Mouse (Mus musculus) heart, embryonic 15.5 days (tissue): ENCODE data around the gene Kif5a. TPM values are rescaled to one million over a fixed set of nuclear protein-coding genes. Genes with fewer than 3 reads are reported as not detected.
"Not testable (repeated sequence)": the region's sequence is repeated elsewhere in the genome, so short reads cannot be mapped to it uniquely, and the experiment has no call there.

Experiments used
- ATAC-seq: fragments of 200-750 bp; cut with Nextera tagmentation; replicated peaks from 2 replicates; pipeline ENCODE4 v1.8.0; 2017; ENCODE audit warnings: low read depth, moderate TSS enrichment; ENCODE audit not compliant: insufficient number of reproducible peaks, insufficient read depth, low FRiP score
- H3K27ac ChIP-seq: fragments of 300-500 bp; sonication (generic); 2 replicates; pipeline ENCODE4 v1.5.1; 2015; ENCODE audit warnings: mild to moderate bottlenecking, inconsistent platforms
- H3K27me3 ChIP-seq: fragments of 300-500 bp; sonication (generic); 2 replicates; pipeline ENCODE4 v1.6.1; 2015; ENCODE audit warnings: inconsistent platforms
- H3K36me3 ChIP-seq: fragments of 300-500 bp; sonication (generic); 2 replicates; pipeline ENCODE4 v1.6.1; 2015; ENCODE audit warnings: mild to moderate bottlenecking, inconsistent platforms
- H3K4me1 ChIP-seq: fragments of 300-500 bp; sonication (generic); replicated peaks from 2 replicates; pipeline ENCODE4 v1.6.1; 2015; ENCODE audit warnings: inconsistent platforms
- H3K4me2 ChIP-seq: fragments of 300-500 bp; sonication (generic); 2 replicates; pipeline ENCODE4 v1.6.1; 2015; ENCODE audit warnings: inconsistent platforms, mild to moderate bottlenecking, moderate library complexity
- H3K4me3 ChIP-seq: fragments of 300-500 bp; sonication (generic); 2 replicates; pipeline ENCODE4 v1.5.1; 2015; ENCODE audit warnings: mild to moderate bottlenecking, inconsistent platforms
- H3K9ac ChIP-seq: fragments of 300-500 bp; sonication (generic); 2 replicates; pipeline ENCODE4 v1.6.1; 2015; ENCODE audit warnings: mild to moderate bottlenecking, inconsistent platforms
- H3K9me3 ChIP-seq: fragments of 300-500 bp; sonication (generic); replicated peaks from 2 replicates; pipeline ENCODE4 v1.6.1; 2016; ENCODE audit warnings: inconsistent platforms
- WGBS: fragments of 180-500 bp; shearing (Covaris S2); methylation state at CpG from one replicate; pipeline ENCODE4 v1.1.7; 2015; ENCODE audit warnings: mixed read lengths; 5-methylcytosine and 5-hydroxymethylcytosine counted together
- polyA plus RNA-seq: library from polyadenylated mRNA; unstranded; fragments of >200 nt; fragmentation: Nextera tagmentation; extraction: Ambion mirVana; gene quantifications from 2 replicates; pipeline ENCODE4 v1.2.1, GENCODE M21; 2015

The Kif5a gene
- polyA plus RNA-seq, 1 experiment from 2014 or later: 0.35 TPM

DNA sequence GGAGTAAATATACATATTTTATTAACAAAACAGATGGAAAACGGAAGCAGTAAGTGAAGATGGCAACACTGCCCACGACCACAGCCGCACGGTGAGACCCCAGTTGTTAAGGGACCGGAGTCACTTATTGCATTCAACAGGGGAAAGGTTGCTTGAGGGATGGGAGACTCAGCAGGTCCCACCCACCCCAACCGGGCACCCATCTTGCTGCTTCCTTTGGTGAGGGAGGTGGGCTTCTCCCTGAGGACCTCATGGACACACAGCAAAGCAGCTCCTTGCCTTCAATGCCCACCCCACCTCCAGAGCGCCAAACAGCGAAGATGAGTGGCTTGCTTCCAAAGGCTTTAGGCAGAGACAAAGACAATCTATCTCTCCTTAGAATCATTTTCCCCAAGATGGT is 66.0 kb downstream of the Kif5a start:
- H3K27me3 ChIP-seq: no peaks in the 10 kb centered on the region
- WGBS: 89% methylated on average over 8 of the region's 8 CpGs
- H3K36me3 ChIP-seq: peaks cover 35% of the 10 kb centered on the region
- no peaks in the 10 kb centered on the region for H3K9me3 ChIP-seq
- no peak overlapping the region for H3K9ac ChIP-seq
- H3K4me3 ChIP-seq: no peak overlapping the region
- 0 out of 2 replicates have a peak overlapping the region, but pooled peaks have one; percentile 12 for H3K27ac ChIP-seq
- no peak for ATAC-seq
- peaks cover 22% of the 10 kb centered on the region for H3K4me1 ChIP-seq
- no peak overlapping the region for H3K4me2 ChIP-seq

DNA sequence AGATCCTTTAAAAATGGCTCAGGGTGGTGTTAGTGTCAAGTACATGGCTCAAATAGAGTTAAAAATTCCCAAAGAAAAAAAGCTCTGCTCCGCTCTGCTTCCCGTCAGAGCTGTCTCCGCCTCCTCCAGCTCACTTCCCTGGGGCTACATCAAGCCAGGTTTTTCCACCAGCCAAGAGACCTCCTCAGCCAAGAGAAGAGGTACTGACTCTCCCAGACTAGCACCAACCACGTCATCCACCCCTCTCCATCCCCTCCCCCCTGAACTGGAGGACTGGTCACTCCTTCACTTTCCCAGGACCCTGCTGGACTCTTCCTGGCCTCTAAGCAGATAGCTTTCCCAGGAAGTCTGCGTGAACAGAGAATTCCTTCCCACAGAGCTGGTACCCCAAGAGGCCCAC is 66.8 kb downstream of the Kif5a start:
- Histone ChIP-seq H3K9ac (peak overlapping the region; percentile 90), H3K4me2 (peak overlapping the region; percentile 98), H3K27ac (peak overlapping the region; percentile 94), H3K4me3 (peak overlapping the region; percentile 96), H3K27me3 (no peaks in the 10 kb centered on the region), H3K4me1 (peaks cover 24% of the 10 kb centered on the region), H3K9me3 (no peaks in the 10 kb centered on the region), H3K36me3 (peaks cover 29% of the 10 kb centered on the region; the same call in 1 of the 2 replicates)
- ATAC-seq: peak; percentile 75
- WGBS: 4% methylated on average over 5 of the region's 5 CpGs

DNA sequence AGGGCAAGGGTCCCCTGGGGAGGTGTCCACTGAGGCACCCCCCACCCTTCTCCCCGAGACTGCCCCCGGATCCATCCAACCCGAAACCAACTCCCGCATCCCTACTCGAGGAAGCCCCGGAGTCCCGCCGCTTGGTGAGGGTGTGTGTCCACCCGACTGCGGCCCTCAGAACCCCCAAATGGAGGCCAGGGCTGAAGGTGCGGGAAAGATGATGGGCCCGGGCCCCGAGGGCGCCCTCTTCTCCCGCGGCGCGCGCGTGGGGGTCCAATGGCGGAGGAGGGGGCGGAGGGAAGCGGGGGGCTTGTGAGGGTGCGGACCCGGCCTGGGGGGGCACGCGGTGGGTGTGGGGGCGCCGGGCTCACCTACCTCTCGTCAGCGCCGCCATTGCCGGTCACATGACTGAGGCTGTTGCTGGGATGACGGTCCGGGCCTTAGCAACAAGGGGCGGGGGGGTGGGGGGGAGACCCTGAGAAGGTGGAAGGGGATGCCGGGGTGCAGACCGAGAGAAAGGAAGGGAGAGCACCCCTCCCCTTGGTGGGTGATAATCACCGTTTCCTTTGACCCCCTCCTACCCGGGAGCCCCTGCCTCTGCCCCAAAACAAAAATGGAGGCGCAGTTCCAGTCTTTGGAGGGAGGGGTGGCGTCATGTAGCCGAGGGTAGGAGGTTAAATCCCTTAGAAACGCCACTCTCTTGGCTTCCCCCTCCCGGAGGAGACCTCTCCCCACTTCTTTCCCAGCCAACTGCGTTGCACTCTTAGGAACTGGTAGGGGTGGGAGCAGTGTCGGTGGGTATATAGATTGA is 67.6 kb downstream of the Kif5a start, which contains the start of gene Dtx3:
Gene Dtx3 (minus strand): TSS at position 401 of the 802 bp plus-strand sequence.
- Histone ChIP-seq H3K36me3 (peaks cover 26% of the 10 kb centered on the region; the same call in 1 of the 2 replicates), H3K27me3 (no peaks in the 10 kb centered on the region), H3K9me3 (no peaks in the 10 kb centered on the region), H3K27ac (peak within 1 kb of the TSS; percentile 94), H3K4me1 (peaks cover 33% of the 10 kb centered on the region), H3K9ac (peak within 1 kb of the TSS; percentile 90), H3K4me2 (peak within 1 kb of the TSS; percentile 98), H3K4me3 (peak within 1 kb of the TSS; percentile 96)
- under 1% methylated on average over 29 of the region's 47 CpGs for WGBS
- ATAC-seq: peak; percentile 50

DNA sequence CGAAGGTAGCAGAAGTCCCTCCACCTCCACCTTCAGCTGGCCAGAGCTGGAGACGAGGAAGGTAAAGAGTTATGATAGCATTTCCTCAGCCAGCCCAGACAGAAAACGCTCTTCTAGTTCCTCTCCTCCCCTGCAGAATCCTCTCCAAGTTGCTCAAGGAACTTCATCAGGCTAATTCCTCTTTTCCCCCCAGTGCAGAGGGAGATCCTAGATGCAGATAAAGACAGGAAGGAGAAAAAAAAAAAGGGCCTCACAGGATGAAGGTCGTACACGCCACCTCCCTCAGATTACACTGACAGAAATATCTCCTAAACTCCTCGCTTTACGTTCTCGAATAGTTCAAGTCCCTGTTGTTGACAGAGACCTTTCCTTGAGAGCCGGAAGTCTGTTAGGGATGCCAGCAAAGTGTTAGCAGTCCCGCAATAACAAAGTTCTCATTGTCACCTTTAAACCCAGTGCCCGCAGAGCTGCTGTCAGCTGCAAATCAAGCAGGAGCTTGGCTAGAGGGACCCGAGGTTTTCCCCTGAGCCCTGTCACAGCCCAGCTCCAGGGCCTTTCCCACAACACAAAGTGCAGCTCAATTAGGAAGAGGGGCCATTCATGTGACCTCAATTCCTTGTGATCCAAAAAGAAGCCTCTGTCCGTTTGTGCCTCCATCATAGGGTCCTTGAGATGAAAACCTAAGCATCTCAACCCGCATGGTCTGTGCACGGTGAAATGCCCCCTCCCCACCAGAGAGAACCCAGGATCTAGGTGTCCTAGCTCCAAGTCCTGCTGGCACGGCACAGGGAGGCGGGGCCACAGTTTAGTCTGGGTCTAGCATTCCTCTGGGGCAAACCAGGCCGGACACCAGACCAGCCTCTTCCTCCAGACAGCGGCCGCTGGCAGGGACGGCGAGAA is 68.5 kb downstream of the Kif5a start:
- H3K36me3 ChIP-seq: peaks cover 19% of the 10 kb centered on the region; the same call in 1 of the 2 replicates

DNA sequence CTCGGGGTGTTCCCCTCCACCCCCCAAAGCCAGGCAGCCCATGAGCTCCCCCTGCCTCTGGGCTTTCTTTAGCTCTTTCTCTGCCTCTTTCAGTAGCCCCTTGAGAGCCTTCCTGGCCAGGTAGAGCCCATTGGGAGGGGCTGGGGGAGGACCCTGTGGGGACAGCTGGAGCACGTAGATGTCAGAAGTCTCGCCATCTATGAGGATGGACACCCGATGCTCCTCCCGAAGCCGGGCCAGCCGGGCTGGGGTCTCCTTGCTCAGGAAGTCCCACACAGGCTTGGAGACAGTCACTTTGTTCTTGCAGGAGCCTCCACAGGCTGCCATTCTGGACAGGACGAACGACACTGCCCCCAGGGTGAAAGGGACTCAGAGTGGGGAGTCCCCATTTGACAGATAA is 70.1 kb downstream of the Kif5a start:
- Histone ChIP-seq H3K27ac (no peak overlapping the region), H3K4me3 (no peak overlapping the region), H3K4me1 (peaks cover 58% of the 10 kb centered on the region)

More for the DNA sequence above, 68.5 kb downstream of the Kif5a start:
- Histone ChIP-seq H3K4me2 (peak overlapping the region; percentile 98), H3K27ac (peak overlapping the region; percentile 94), H3K27me3 (no peaks in the 10 kb centered on the region), H3K9ac (peak overlapping the region; percentile 90), H3K4me3 (peak overlapping the region; percentile 96), H3K4me1 (peaks cover 41% of the 10 kb centered on the region), H3K9me3 (no peaks in the 10 kb centered on the region)
- peak; percentile 37 for ATAC-seq
- 12% methylated on average over 22 of the region's 22 CpGs for WGBS

DNA sequence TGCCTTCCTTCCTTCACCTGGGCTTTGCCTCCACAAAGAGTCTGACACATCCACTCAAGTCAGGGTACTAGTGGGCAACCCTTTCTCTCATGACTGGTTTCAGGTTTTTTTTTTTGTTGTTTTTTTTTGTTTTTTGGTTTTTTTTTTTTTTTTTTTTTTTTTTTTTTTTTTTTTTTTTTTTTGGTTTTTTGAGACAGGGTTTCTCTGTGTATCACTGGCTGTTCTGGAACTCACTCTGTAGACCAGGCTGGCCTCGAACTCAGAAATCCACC is 71.2 kb downstream of the Kif5a start:
- not testable (repeated sequence) for H3K27me3 ChIP-seq, ATAC-seq, H3K4me3 ChIP-seq, H3K4me2 ChIP-seq, H3K27ac ChIP-seq, H3K9me3 ChIP-seq, H3K36me3 ChIP-seq, H3K9ac ChIP-seq
- peaks cover 62% of the 10 kb centered on the region for H3K4me1 ChIP-seq
- 65% methylated on average over 1 of the region's 1 CpGs for WGBS

More for the DNA sequence above, 70.1 kb downstream of the Kif5a start:
- no peak overlapping the region for H3K4me2 ChIP-seq
- H3K9me3 ChIP-seq: no peaks in the 10 kb centered on the region
- WGBS: 83% methylated on average over 9 of the region's 9 CpGs
- ATAC-seq: no peak
- peaks cover 5% of the 10 kb centered on the region; the same call in 1 of the 2 replicates for H3K36me3 ChIP-seq
- no peak overlapping the region for H3K9ac ChIP-seq
- no peaks in the 10 kb centered on the region for H3K27me3 ChIP-seq

DNA sequence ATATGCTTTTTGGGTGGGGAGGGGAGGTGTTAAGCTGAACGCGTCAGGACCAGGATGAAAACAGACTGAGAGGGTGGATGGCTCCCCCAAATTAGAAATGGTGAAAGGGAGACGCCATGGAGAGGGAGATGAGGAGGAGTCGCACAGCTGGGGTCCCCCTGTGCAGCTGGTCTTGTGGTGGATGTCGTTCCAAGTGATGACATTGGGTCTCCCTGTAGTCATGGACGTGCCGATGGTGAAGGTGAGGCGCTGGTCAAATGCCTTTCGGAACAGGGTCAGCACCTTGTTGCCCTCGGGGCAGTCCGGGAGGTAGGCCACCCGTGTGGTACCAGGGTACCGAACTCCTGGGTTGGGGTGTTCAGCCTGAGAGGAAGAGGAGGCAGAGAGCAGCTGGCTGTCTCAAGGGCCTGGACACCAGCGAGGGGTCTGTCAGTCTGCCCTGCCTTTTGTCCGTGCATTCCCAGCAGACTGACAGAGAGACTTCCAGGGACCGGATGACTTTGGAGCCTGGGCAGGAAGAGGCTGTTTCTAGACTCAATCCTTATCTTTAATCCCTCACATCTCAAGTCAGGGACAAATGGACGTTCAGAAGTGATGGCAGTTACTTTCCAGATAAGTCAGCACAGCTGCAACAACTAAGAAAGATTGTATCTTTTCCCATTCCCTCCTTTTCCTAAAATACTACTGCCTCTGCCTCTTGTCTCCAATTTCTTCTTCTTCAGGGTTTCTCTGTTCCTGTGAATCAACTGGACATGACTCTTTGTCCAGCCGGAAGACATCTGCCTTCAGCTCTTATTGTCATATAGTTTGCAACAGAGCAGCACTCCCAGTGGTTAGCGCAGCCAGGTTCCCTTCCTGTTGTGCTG is 71.7 kb downstream of the Kif5a start:
- peaks cover 58% of the 10 kb centered on the region for H3K4me1 ChIP-seq
- no peaks in the 10 kb centered on the region for H3K9me3 ChIP-seq
- H3K27me3 ChIP-seq: peaks cover 7% of the 10 kb centered on the region; the same call in 1 of the 2 replicates
- peak overlapping the region; percentile 36; the same call in 1 of the 2 replicates for H3K27ac ChIP-seq
- no peak overlapping the region; the same call in 1 of the 2 replicates for H3K4me2 ChIP-seq
- peaks cover 8% of the 10 kb centered on the region for H3K36me3 ChIP-seq
- H3K4me3 ChIP-seq: no peak overlapping the region
- H3K9ac ChIP-seq: no peak overlapping the region
- no peak for ATAC-seq
- 63% methylated on average over 19 of the region's 19 CpGs for WGBS

DNA sequence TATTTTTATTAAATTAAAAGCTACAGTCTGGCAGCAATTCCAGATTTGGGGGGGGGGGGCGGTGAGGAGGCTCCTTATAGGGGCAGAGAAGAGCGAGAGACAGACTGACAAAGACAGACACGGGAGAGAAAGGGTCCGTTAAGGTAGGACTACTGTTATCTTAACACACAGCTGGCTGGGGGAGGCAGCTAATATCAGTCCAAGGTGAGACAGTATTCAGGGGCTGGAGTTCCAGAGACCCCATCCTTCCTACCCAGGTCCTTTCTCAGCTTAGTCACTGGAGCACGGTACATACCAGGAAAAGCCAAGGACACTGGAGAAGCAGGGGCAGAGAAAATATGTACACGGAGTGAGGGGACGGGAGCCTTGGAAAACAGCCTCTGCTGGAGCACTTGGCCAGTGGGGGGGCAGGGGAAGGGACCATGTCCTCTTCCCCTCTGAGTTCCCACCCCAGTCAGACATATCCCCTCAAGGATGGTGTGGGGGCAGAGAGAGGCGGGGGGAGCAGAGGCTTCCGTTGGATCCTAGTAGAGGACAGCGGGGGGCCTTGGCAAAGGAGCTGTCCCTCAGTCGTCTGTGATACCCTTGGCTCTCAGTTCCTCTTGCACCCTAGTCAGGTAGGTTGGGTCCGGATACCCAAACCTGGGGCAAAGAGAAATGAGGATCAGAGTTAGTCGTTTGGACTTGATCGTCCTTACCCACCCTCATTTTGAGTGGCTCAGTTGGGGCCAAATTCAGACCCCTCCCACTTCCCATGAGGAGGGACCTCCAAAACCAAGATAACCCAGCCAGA is 72.6 kb downstream of the Kif5a start:
- H3K9ac ChIP-seq: no peak overlapping the region
- WGBS: 41% methylated on average over 14 of the region's 14 CpGs
- peaks cover 51% of the 10 kb centered on the region for H3K4me1 ChIP-seq

DNA sequence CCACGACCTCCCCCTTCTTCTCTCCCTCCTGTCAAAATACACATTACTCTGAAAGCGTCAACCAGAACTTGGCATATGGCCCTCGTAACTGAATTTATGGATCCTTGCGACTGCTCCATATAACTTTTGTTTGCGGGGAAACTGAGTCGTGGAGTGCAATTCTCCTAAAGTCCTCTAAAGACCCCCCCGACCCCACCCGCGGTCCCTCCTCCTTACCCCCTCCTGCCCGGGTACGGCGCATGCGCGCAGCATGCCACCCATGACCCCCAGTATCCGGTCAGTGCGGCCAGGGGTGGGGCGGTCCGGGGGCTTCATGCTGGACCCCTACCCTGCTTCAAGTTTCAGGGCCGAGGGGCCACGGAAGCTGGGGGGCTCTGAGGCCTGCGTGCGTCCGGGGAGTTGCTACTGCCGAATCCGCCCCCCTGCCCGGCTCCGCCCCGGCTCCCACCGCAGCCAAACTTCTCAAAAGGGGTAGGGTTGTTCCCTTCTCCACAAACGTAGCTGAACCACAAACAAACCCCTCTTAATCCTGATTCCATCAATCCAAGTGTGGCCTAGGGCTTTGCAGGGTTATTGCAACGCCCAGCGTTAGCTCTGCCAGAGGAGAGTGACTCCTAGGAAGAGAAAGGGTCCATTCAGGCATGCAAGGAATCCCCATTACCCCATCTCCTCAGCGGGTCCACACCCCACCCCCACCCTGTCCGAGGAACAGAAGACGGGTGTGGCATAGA is 73.3 kb downstream of the Kif5a start, which contains the start of gene Arhgef25:
Gene Arhgef25 (minus strand): TSS at position 433 of the 731 bp plus-strand sequence.
- Histone ChIP-seq H3K36me3 (peaks cover 9% of the 10 kb centered on the region), H3K27me3 (peaks cover 13% of the 10 kb centered on the region), H3K4me3 (peak within 1 kb of the TSS; percentile 64), H3K9me3 (no peaks in the 10 kb centered on the region), H3K9ac (peak within 1 kb of the TSS; percentile 64), H3K27ac (peak within 1 kb of the TSS; percentile 75), H3K4me1 (peaks cover 47% of the 10 kb centered on the region), H3K4me2 (peak within 1 kb of the TSS; percentile 95)
- ATAC-seq: peak; percentile 14
- 4% methylated on average over 35 of the region's 35 CpGs for WGBS

More for the DNA sequence above, 72.6 kb downstream of the Kif5a start:
- H3K27ac ChIP-seq: peak overlapping the region; percentile 75
- peaks cover 7% of the 10 kb centered on the region; the same call in 1 of the 2 replicates for H3K27me3 ChIP-seq
- no peaks in the 10 kb centered on the region for H3K9me3 ChIP-seq
- peak overlapping the region; percentile 64 for H3K4me3 ChIP-seq
- no peak for ATAC-seq
- H3K4me2 ChIP-seq: peak overlapping the region; percentile 95
- H3K36me3 ChIP-seq: peaks cover 9% of the 10 kb centered on the region
